ENCODE assay signal across 8 mouse cellular contexts in the genomic region with DNA sequence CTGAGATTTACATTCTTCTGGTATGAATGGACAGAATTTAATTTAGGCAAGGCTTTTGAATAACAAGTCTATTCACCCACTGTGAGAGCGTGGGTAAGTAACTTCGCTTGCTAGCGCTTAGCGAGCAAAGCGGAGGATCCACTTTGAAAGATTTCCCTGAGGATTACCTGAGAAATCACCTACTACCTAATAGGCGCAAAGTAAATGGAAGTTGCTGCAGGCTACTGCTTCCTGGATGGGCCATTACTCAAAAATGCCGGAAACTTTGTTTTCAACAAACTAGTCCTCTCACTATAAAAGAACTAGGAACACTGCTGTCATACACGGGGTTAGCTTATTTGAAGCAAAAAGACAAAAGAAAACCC. TPM values are rescaled to one million over a fixed set of nuclear protein-coding genes. Genes with fewer than 3 reads are reported as not detected.
DNase-seq lines count a peak whose midpoint lies in the region; ATAC-seq lines count a peak whose summit lies in the region.

No protein-coding gene starts in this region.

- H3K36me3 ChIP-seq in heart, embryonic 14.5 days (ENCODE audit: control insufficient read depth, insufficient read depth, low read length), result no peaks in the 10 kb centered on the region
- H3K36me3 ChIP-seq in hindbrain, embryonic 12.5 days, result no peaks in the 10 kb centered on the region
- H3K36me3 ChIP-seq in midbrain, embryonic 10.5 days, result no peaks in the 10 kb centered on the region

- H3K9me3 ChIP-seq in heart, embryonic 14.5 days (ENCODE audit: control insufficient read depth, low read length), result no peaks in the 10 kb centered on the region
- H3K9me3 ChIP-seq in hindbrain, embryonic 12.5 days (replicated peaks), result no peaks in the 10 kb centered on the region
- H3K9me3 ChIP-seq in midbrain, embryonic 10.5 days (replicated peaks), result no peaks in the 10 kb centered on the region

- H3K4me2 ChIP-seq in heart, embryonic 14.5 days (ENCODE audit: low read length), result peak overlapping the region; percentile 63
- peak overlapping the region; percentile 64 for H3K4me2 ChIP-seq in hindbrain, embryonic 12.5 days (replicated peaks)

- no peaks in the 10 kb centered on the region for H3K27me3 ChIP-seq in heart, embryonic 14.5 days (ENCODE audit: control insufficient read depth, insufficient read depth, low read length)
- H3K27me3 ChIP-seq in hindbrain, embryonic 12.5 days, result peaks cover 6% of the 10 kb centered on the region
- H3K27me3 ChIP-seq in midbrain, embryonic 10.5 days (ENCODE audit: low read depth, poor library complexity, severe bottlenecking), result peaks cover 50% of the 10 kb centered on the region

- no peak for DNase-seq in heart, postnatal 14 days
- no peak for DNase-seq in midbrain, embryonic 10.5 days (ENCODE audit: low spot score)
- no peak for DNase-seq in ovary, postnatal 36 days (ENCODE audit: low spot score)
- no peak for DNase-seq in urinary bladder, postnatal 36 days (ENCODE audit: low spot score in 2 of 2)
- DNase-seq in spleen, postnatal 14 days (ENCODE audit: low spot score in 2 of 2), result no peak

- peak overlapping the region; percentile 76 for H3K9ac ChIP-seq in heart, embryonic 14.5 days (ENCODE audit: low read length)
- no peak overlapping the region for H3K9ac ChIP-seq in hindbrain, embryonic 12.5 days

- no peaks in the 10 kb centered on the region for H3K4me1 ChIP-seq in heart, embryonic 14.5 days (ENCODE audit: control insufficient read depth in 2 of 2, insufficient read depth in 2 of 2, low read length in 2 of 2)
- no peaks in the 10 kb centered on the region for H3K4me1 ChIP-seq in hindbrain, embryonic 12.5 days
- H3K4me1 ChIP-seq in midbrain, embryonic 10.5 days, result no peaks in the 10 kb centered on the region

- no peak overlapping the region; a peak in 1 of 4 replicates for H3K27ac ChIP-seq in heart, embryonic 14.5 days (replicated peaks in 1 of 2; ENCODE audit: control insufficient read depth in 1 of 2, insufficient read depth in 1 of 2, low read depth in 2 of 2, low read length in 2 of 2)
- H3K27ac ChIP-seq in hindbrain, embryonic 12.5 days, result no peak overlapping the region
- H3K27ac ChIP-seq in midbrain, embryonic 10.5 days (replicated peaks), result peak overlapping the region; percentile 76

- peak; percentile 37; the same call in 1 of the 2 replicates for ATAC-seq in heart, embryonic 14.5 days (ENCODE audit: insufficient number of reproducible peaks, insufficient read depth, low FRiP score, low read depth)
- peak; percentile 35 for ATAC-seq in activated CD4-positive, CD25-positive, alpha-beta regulatory T cell, adult 4 months
- ATAC-seq in hindbrain, embryonic 12.5 days (ENCODE audit: low FRiP score), result no peak

- H3K4me3 ChIP-seq in heart, embryonic 14.5 days (ENCODE audit: control insufficient read depth in 1 of 2, insufficient read depth in 1 of 2, low read depth in 1 of 2, low read length in 2 of 2), result peak overlapping the region; percentile 60 to 68; a peak in 3 of 4 replicates
- H3K4me3 ChIP-seq in hindbrain, embryonic 12.5 days, result peak overlapping the region; percentile 47
- H3K4me3 ChIP-seq in midbrain, embryonic 10.5 days, result peak overlapping the region; percentile 61

- intact Hi-C loops in heart, postnatal 14 days (cut with DNase I), result loop anchor here (10.0 kb wide), 1 partner anchor 470 kb away; a partner anchor contains a TSS

- 18% methylated on average over 8 of the region's 8 CpGs for WGBS in heart, embryonic 14.5 days
- WGBS in hindbrain, embryonic 12.5 days, result 27% methylated on average over 8 of the region's 8 CpGs
- 21% methylated on average over 8 of the region's 8 CpGs for whole genome bisulfite sequencing in midbrain, embryonic 10.5 days

RNA-seq across cellular contexts. Expression of a gene that starts 0.4 kb away (rescaled TPM):
- 2.1 and 2.7 TPM in 2 replicates for polyA plus RNA-seq in heart, embryonic 14.5 days (2014; fragmentation: Nextera tagmentation; extraction: Ambion mirVana)
- 1 to 10 TPM; 6.0 to 6.6 TPM for total RNA-seq in heart, postnatal 14 days (2021)
- polyA plus RNA-seq in activated CD4-positive, CD25-positive, alpha-beta regulatory T cell, adult 4 months (2017; shearing (Covaris generic)), result 1 to 10 TPM; 4.5 TPM
- 1.6 and 1.7 TPM in 2 replicates for polyA plus RNA-seq in hindbrain, embryonic 12.5 days (2016; fragmentation: Nextera tagmentation; extraction: Ambion mirVana)
- 0.64 and 0.86 TPM in 2 replicates for polyA plus RNA-seq in midbrain, embryonic 10.5 days (2016; fragmentation: Nextera tagmentation; extraction: Ambion mirVana)

RNA-seq across cellular contexts. Expression of a gene that starts 29.9 kb away (rescaled TPM):
- 0.45 TPM in 1 of 2 replicates, not detected in the other for polyA plus RNA-seq in heart, embryonic 14.5 days (2014; fragmentation: Nextera tagmentation; extraction: Ambion mirVana)
- not detected for total RNA-seq in heart, postnatal 14 days (2021)
- polyA plus RNA-seq in activated CD4-positive, CD25-positive, alpha-beta regulatory T cell, adult 4 months (2017; shearing (Covaris generic)), result 1 to 10 TPM in 1 of 2 experiments, under 1 TPM in 1; 0.70 to 1.8 TPM
- polyA plus RNA-seq in hindbrain, embryonic 12.5 days (2016; fragmentation: Nextera tagmentation; extraction: Ambion mirVana), result 0.27 and 0.39 TPM in 2 replicates
- 0.20 and 0.22 TPM in 2 replicates for polyA plus RNA-seq in midbrain, embryonic 10.5 days (2016; fragmentation: Nextera tagmentation; extraction: Ambion mirVana)
